Mouse (Mus musculus): Measurements from ENCODE around the gene Cd164.
A peak's percentile ranks its signal among the peaks of the same experiment; 100 is the strongest.

Gene Cd164

GRCm38 (mm10) chr10:41518981-41519618, at the start of gene Cd164:
Gene Cd164, plus strand, starts transcription at chr10:41519414.
- DNase-seq (ENCODE audit: low spot score in 2 of 2) = peak; percentile 91 to 97

DNA sequence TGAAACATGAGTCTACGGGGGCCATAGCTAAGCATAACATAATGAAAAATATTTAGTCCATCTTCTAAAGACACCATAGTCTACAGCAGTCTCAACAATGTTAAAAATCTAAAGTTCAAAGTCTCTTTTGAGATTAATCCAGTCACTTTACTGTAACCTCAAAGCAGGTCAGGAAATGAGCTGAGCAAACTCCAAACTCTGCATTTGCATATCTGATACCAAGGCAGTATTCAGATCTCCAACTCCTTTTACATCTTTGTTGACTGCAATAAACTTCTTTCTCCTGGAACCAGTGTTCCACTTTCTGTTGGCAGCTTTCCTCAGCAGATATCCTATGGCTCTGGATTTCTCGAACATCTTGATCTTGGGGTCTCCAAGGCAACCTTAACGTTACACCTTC, 48.5 kb upstream of the Cd164 start:
- DNase-seq (ENCODE audit: low spot score in 2 of 2) = no peak

GRCm38 (mm10) chr10:41472534-41472933, 46.7 kb upstream of the Cd164 start:
- DNase-seq (ENCODE audit: low spot score in 2 of 2) = no peak

GRCm38 (mm10) chr10:41472962-41473481, 46.2 kb upstream of the Cd164 start:
- DNase-seq (ENCODE audit: low spot score in 2 of 2) = no peak

- DNase-seq (ENCODE audit: low spot score in 2 of 2) = peak in 1 of 2 experiments; percentile 37
Observed at GRCm38 (mm10) chr10:41473782-41474468, 45.3 kb upstream of the Cd164 start.

DNA sequence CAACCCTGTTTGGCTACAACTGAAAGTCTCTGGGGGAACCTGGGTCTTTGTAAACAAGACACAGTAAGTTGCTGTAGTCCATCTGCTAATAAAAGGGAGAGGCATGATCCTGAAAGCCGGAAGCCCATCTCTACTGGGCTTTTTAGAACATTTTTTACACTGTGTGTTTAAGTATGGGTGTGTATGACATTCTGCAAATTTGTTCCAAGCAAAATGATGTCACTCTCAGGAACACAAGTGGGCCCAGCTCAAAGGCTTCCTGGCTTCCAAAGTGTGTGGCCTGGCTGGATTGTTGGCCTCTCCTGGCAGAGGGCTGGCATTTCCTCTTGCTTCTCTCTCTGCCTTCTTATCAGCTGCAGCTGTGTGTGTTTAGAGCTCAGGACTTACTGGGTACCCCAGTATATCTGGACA, 44.2 kb upstream of the Cd164 start:
- no peak for DNase-seq (ENCODE audit: low spot score in 2 of 2)

- peak; percentile 68 to 83 for DNase-seq (ENCODE audit: low spot score in 2 of 2)
Observed at GRCm38 (mm10) chr10:41476171-41477017, 42.8 kb upstream of the Cd164 start, which contains the start of gene Mical1. Gene Mical1, plus strand, starts transcription at chr10:41476314.

- DNase-seq (ENCODE audit: low spot score in 2 of 2) = no peak
Observed at GRCm38 (mm10) chr10:41477018-41477277, 42.3 kb upstream of the Cd164 start.

- DNase-seq (ENCODE audit: low spot score in 2 of 2) = peak; percentile 29 to 69
Observed at GRCm38 (mm10) chr10:41477278-41478181, 41.7 kb upstream of the Cd164 start.

GRCm38 (mm10) chr10:41479961-41480360, 39.3 kb upstream of the Cd164 start:
- DNase-seq (ENCODE audit: low spot score in 2 of 2) = no peak

DNA sequence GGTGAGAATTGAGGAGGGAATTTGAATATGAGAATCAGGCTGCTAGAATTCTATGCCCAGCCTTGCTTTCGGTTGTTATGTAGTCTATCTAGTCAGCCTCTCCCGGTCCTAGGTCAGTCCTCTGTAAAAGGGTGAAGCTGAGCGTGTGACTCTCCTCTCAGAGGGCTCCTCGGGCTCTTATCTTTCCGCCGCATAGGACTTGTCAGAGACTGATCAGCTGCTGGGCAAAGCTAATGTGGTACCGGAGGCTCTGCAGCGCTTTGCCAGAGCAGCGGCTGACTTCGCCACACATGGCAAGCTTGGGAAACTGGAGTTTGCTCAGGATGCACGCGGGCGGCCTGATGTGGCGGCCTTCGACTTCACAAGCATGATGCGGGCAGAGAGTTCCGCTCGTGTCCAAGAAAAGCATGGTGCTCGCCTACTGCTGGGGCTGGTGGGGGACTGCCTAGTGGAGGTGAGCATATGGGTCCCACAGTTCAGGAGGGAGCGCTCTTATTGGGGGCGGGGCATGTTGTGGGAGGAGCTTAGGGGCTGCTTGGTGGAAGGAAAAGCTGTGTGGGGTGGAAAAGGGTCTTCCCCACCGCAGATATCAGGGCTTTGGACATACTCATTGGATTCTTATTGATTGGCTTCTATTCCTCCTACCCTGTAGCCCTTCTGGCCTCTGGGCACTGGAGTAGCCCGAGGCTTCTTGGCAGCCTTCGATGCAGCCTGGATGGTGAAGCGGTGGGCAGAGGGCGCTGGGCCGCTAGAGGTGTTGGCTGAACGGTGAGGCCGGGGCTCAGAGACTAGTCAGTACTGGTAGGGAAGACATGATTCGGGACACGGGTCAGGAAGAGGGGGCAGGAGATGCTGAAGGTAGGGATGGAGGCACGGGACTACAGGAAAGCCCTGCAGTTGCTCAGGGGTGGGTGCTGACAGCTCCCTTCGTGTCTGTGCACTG, 38.0 kb upstream of the Cd164 start:
- DNase-seq (ENCODE audit: low spot score in 2 of 2) = no peak

- no peak for DNase-seq (ENCODE audit: low spot score in 2 of 2)
Observed at GRCm38 (mm10) chr10:41482446-41482845, 36.8 kb upstream of the Cd164 start.

- no peak for DNase-seq (ENCODE audit: low spot score in 2 of 2)
Observed at GRCm38 (mm10) chr10:41485778-41486177, 33.4 kb upstream of the Cd164 start.

DNA sequence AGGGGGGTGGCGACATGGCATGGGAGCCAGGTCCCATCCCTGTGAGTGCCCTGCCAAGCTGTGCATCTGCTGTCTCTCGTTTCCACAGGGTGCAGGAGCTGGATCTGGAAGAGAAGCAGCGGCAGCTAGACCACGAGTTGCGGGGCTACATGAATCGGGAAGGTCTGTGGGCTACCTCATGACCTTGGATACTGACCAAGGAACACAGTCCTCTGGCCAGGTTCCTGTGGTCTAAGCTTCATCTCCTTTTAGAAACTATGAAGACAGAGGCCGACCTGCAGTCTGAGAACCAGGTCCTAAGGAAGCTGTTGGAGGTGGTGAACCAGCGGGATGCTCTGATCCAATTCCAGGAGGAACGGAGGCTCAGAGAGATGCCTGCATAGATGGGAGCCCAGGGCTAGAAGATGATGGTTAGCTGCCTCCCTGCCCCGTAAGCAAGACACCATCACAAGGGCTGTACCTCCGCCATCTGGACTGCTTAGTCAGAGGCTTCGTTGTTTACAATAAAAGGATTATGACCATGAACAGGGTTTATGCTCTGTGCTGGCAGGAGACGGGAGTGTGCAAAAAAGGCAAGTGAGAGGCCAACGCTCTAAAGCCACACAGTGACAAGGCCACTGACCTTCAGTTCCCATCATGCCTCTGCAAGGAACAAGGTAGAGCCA, 32.6 kb upstream of the Cd164 start:
- DNase-seq (ENCODE audit: low spot score in 2 of 2) = no peak

DNA sequence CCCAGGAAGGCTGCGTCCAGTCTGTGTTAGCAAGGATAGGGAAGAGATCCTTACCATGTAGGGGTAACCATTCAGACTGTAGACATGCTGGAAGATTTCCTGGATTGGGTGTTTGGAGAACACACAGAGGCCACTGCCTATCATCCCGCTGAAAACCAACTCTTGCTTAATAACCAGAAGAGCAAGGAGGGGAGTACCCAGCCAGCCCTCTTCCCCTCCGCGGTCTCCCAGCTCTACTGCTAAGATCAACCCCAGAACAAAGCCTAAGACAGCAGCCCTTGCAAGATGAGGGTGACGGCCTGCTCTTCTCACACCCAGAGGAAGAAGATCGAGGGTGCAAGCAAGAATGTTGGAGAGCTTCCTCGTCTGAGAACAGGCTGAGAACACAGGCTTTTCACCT, 30.3 kb upstream of the Cd164 start:
- DNase-seq (ENCODE audit: low spot score in 2 of 2) = no peak

DNA sequence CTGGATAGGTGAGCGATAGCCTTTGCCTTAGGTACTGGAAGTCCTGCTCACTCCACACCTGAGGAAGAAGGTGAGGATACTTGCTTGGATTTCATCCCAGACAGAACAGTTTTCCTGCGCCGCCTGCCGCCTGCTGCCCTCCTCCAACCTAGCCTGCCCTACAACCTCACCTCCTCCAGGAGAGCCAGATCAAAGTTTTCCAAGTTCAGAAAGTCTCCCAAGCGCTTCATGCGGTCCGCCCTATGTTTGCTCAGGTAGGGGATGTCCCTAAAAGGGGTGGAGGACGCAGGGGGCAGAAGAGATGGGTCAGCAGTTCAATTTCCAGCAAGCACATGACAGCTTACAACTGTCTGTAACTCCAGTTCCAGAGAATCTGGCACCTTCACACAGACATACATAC, 29.9 kb upstream of the Cd164 start:
- no peak for DNase-seq (ENCODE audit: low spot score in 2 of 2)

DNA sequence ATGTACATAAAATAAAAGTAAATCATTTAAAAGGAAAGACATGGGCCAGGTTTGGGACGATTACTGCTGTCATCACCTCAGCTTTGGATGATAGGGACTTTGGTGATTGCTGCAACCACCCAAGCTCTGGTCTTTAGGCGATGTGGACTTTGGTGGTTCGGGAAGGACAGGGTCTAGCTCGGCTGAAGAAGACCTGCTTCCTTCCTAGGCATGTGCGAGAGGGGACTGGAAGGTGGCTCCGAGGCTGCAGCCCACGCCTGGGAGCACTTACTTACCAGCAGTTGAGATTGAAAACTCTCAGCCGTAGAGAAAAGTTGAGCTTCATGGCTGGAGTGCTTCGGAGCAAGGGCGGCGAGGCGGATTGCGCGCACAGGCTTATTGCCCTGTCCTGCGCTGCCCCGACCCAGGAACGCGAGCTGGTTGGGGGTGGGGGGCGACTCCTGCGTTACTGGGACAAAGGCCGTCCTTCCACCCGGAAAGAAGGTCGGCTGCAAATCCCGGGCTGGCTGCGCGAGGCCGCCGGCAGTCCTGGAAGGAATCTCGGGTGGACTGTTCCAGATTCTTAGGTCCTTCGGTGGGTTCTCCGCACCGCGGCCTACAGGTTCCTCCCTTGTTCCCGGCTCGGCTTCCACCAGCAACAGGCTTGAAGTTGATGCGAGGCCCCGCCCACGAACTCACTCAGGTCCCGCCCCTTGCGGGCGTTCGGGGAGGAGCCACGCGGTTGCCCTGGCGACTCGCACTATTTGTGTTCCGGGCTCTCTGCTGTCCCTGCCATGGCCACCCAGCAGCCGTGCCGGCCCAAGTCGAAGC, 29.3 kb upstream of the Cd164 start, which contains the start of the genes Smpd2 and Ppil6:
Smpd2 (minus strand) TSS at position 662 of the 810 bp plus-strand sequence.
Ppil6 (plus strand) TSS at position 732 of the 810 bp plus-strand sequence.
- DNase-seq (ENCODE audit: low spot score in 2 of 2) = peak; percentile 88 to 92

DNA sequence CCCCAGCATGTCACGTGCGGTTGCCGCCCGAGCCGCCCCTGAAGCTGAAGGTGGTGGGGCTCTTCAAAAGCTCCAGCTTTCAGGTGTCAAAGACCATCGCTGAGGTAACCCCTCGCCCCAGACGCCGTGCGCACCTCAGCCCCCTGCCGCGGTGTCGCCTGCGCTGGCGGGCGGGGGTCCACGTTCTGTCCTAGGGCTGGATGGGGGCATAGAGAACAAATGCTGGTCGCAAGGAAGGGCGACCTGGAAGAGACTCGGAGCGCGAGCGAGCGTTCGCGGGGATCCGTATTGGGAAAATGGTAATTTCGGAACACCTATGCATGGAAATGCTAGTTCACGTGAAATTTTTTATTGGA, 28.7 kb upstream of the Cd164 start:
- DNase-seq (ENCODE audit: low spot score in 2 of 2) = no peak

DNA sequence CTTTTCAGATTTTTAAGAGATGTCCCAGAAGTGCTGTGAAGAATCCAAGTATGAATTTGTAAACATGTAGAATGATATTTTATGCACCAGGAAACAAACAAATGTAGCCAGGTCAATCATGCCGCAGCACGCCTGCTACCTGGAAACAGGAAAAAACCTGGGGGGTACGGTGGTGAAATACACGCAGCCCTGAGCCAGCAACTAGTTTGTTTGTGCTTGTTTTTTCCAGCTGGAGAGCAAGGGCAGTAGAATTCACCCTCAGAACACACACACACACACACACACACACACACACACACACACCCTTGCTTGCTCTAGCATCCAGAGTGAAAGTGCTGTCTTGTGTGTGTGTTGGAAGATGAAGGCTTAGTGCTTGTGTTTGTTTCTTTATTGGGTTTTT, 28.1 kb upstream of the Cd164 start:
- no peak for DNase-seq (ENCODE audit: low spot score in 2 of 2)
